Mouse (Mus musculus) ES-Bruce4 (cell line): ENCODE results near the gene Selenon.
A peak's percentile ranks its signal among the peaks of the same experiment; 100 is the strongest.

ENCODE experiments used
- CTCF ChIP-seq: IDR thresholded peaks from one replicate; pipeline ENCODE4 v1.8.1; 2011; ENCODE audit warnings: low read depth, low read length
- EP300 ChIP-seq: IDR thresholded peaks from 2 replicates; pipeline ENCODE4 v1.6.1; 2011; ENCODE audit warnings: low read depth, low read length; ENCODE audit not compliant: insufficient read depth
- POLR2A ChIP-seq: IDR thresholded peaks from one replicate; pipeline ENCODE4 v1.8.1; 2011; ENCODE audit warnings: low read length; ENCODE audit not compliant: insufficient read depth

DNA sequence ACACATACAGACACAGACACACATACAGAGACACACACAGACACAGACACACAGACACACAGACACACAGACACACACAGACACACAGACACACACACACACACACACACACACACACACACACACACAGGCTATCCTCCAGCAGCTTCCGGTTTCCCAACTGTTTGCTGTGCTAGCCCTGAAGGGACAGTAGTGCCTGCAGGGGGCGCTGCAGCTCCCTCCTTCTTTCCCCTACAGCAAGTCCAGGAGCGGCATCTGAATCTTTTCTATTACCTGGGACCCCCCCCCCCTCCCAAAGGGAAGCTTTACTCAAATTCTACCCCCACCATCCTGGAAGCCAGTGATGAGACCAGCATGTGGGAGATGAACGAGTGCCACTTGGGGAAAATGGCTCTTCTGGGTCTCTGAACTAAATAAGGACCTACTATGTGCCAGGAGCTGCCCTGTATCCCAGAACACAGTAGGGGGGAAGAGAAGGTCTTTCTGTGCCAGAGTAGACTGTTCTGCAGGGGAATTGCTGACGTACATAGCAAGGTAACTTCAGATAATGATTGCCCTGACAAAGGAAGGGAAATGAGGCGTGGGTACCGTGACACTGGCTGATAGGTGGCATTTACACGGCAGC, 4.1 kb upstream of the Selenon start:
- peak; percentile 71 for TF ChIP-seq CTCF
- TF ChIP-seq EP300: no peak
- TF ChIP-seq POLR2A: no peak
